Mouse (Mus musculus): Measurements from ENCODE around the gene Cyp21a1.
A peak's percentile ranks its signal among the peaks of the same experiment; 100 is the strongest.
"Not testable (repeated sequence)": the region's sequence is repeated elsewhere in the genome, so short reads cannot be mapped to it uniquely, and the experiment has no call there.

The Cyp21a1 gene

DNA sequence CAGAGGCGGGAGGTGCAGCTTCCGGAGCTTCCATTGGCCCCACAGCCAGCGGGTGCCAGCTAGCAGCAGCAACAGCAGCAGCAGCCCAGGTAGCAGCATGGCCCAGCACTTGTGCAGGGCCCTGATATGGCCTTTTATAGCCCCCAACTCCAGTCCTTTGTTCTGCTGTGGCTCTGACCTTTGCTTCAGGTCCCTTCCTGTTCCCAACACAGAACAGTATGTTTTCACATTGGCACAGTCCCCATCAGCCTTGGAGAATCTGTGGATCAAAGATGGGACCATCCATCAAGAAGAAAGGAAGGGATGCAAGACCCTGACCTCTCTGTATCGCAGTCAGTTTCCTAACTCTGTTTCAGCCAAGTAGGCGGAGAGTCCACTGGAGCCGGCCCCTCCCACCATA, at the start of gene Cyp21a1:
Cyp21a1 (minus strand) TSS at position 261 of the 400 bp plus-strand sequence.
- not testable (repeated sequence) for DNase-seq (ENCODE audit: low spot score)

DNA sequence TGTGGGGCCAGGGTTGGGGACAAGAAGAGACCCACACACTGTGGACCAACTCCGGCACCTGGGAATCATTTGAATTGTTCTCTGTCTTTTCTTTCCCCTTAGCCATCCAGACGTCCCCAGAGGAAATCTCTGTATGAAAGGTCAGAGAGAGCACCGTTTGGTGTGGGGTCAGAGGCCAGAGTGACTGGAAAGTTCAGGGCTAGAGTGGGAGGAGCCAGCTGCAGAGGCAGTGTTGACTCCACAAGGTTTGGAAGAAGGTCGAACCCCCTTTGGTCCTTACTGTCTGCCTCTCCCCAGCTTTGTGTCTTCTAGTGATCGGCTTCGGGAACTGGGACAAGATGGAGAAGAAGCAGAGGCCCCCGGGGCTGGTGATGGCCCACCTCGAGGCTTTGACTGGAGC, 49.1 kb upstream of the Cyp21a1 start:
- DNase-seq (ENCODE audit: low spot score), result no peak

DNA sequence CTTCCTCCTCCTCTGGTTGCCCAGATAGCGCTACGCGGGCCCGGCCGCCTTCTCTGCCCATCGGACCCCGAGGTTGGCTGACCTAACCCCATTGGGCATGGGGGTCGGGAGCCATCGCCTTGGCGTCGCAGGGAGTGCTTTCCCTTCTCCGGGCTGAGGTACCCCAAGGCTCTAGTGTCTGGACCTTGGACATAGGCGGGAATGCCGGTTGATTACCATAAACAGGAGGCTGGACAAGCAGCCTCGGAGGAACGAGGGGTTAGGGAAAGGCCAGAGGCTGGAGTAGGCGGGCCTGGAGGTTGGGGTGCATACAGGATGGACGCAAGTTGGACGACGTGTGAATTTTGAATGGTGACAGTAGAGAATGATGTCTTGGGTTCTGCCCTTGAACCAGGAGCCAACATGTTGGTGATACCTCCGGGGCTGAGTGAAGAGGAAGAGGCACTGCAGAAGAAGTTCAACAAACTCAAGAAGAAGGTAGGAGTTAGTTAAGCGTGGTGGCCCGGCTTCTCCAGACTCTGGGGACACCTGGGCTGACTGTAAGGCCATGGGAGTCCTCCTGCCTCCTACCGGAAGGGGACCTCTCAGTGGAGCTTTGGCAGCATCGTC, 46.3 kb upstream of the Cyp21a1 start:
- DNase-seq (ENCODE audit: low spot score), result no peak

DNA sequence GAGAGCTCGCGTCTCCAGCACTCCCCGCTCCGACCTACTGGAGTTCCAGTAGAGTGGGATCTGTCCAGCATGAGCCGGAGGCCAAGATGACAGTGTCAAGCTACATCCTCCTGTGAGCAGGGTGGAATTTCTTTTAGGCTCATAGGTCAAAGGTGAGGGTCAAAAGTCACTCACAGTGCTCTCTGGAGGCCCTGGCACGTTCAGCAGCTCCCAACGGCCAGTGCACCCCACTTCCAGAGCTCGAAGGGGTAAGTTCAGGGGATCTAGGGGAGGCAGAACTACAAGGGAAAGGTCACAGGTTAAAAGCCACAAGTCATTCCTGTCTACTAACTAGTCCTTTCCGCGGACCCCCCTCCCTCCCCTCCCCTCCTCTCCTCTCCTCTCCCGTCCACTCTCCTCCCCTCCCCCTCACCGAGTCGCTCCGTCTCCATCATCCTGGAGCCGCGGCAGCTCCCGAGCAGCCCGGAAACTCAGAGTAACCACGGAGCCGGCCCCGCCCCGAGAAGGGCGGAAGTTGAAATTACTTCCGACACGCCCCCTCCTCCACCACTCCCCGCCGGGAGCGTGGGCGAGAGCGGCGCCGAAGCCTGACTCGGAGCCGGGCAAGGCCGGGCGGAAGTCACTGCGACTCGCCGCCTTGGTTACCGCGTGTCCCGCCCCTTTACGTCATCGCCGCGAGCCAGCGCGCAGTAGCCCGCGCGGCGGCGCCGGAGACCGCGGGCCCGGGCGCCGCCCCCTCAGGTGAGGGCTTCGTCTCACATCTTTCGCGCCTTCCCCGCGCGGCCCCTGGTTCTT, 45.6 kb upstream of the Cyp21a1 start, which contains the start of the genes Skiv2l and Nelfe:
Skiv2l (minus strand) TSS at position 489 of the 795 bp plus-strand sequence.
Nelfe (plus strand) TSS at position 670 of the 795 bp plus-strand sequence.
- DNase-seq (ENCODE audit: low spot score), result peak; percentile 97

DNA sequence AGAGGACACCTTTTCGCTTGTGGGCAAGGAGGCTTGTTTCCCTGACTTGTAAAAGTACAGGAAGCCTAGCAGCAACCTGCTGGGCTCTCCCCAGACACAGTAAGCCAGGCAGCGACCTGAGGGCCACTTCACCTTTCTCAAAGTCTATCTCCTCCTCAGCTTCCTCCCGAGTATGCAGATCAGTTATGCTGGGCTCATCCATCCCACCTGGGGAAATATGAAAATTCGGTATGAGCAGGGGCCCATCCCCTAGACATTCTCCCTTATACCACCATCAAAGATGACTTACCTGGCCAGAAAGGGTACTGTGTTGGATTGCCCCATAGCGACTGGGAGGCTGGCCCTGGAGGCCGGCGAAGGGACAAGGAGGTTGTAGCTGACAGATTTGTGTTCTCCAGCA, 43.3 kb upstream of the Cyp21a1 start:
- no peak for DNase-seq (ENCODE audit: low spot score)

DNA sequence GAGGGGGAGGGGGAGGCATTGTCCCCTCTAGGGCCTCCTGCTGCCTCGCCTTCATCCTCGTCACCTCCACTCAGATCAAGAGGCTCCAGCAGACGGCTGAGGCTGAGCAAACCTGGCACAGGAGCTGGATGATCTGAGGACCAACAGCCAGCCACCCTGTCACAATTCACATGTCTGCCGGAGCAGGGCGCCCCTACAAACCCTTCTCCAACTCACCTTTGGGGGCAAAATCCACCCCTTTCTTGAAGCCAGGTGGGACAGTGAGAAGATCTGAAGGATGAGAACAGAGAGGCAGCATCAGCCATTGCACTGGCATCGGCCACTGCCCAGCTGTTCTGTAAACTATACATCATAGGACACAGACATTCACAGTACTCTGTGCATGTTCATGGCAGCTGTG, 42.8 kb upstream of the Cyp21a1 start:
- DNase-seq (ENCODE audit: low spot score), result no peak

DNA sequence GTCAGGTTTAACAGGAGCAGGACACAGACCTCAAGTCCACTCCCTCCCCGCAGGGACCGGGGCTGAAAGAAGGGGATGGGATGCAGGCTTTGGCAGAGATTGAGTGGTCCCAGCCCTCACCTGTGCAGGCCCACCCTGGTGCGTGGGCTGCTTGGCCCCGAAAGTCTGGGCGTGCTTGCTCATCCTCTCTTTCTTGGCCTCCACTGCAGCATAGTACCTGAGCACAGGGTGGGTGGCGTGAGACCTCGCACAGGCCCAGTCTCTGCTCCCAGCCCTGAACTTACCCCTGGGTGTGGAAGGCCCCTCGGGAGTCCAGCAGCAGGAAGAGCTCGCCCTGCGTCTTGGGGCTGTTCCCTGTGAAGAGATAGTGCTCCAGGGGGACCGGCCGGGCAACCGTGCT, 40.5 kb upstream of the Cyp21a1 start:
- no peak for DNase-seq (ENCODE audit: low spot score)

DNA sequence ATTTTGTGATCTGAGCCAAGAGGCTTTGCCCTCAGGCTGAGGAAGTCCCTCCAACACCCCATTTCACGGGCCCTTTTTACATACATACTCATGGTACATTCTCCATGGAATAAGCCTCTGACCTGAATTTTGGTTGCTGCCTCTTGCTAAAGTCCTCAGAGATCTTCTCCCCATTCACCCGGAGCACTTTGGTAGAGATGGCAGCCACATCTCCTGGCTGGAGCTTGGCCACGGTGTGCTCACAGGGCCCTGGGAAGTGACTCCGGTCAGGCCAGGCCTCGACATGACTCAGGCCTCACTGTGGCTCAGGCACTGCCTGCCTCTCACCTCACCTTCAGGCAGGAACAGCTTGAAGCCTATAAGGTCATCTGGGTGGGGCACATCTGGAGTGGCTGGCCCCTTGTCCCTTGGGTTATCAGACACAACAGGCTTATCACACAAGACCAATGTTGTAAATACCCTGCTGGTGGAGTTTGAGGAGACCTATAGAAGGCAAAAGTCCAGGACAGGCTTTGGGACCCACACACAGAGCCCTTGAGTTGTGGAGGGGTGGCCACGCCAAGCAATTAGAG, 36.5 kb upstream of the Cyp21a1 start:
- no peak for DNase-seq (ENCODE audit: low spot score)

DNA sequence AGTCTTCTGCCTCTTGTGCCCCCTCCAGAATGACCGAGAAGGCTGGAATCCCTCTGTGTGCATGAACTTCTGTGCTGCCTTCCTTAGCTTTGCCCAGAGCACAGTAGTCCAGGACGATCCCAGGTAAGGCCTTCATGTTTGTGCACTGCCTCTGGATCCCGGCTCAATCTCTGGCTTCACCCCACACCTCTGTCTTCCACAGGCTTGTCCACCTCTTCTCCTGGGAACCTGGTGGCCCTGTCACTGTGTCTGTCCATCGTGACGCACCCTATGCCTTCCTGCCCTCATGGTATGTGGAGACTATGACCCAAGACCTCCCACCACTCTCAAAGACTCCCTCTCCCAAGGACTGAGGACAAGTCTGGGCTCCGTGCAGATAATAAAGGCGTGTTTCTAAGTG, 34.4 kb upstream of the Cyp21a1 start:
- no peak for DNase-seq (ENCODE audit: low spot score)

DNA sequence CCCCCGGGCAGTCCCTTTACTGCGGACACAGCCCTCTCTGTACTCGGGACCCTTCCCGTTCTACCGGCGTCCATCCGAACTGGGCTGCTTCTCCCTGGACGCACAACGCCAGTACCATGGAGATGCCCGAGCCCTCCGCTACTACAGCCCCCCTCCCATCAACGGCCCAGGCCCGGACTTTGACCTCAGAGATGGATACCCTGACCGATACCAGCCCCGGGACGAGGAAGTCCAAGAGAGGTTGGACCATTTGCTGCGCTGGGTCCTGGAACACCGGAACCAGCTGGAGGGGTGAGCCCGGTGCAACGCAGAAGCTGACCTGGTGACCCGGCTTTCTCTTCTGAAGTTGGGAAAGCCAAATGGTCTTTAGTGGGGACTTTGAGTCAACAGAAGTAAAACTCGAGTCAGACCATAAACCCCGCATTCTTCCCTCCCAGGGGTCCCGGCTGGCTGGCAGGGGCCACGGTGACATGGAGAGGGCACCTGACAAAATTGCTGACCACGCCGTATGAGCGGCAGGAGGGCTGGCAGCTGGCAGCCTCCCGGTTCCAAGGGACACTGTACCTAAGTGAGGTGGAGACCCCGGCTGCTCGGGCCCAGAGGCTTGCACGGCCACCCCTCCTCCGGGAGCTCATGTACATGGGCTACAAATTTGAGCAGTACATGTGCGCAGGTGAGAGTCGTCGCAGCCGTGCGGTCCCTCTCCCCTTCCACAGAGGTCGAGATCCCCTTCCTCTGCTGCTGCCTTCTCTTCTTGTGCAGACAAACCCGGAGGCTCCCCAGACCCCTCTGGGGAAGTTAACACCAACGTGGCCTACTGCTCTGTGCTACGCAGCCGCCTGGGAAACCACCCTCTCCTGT, 33.3 kb upstream of the Cyp21a1 start:
- DNase-seq (ENCODE audit: low spot score), result no peak

DNA sequence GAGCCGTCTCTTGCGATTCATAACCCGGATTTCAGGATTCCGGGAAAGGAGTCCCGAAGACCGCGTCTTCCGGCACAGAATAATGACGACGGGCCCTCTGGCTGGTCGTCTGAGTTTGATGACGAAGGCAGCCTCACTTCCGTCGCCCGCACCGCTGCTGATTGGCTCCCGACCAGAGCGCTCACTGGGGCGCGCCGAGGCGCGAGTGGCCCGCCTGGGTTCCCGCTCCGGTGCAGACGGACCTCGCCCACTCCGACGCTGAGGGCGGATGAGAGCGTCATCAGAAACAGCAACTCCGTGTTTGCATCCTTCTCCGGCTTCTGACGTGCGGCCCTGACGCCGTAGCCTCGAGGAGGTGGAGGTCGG, 32.5 kb upstream of the Cyp21a1 start, which contains the start of the genes Stk19 and Dxo:
Stk19 (minus strand) TSS at position 90 of the 366 bp plus-strand sequence.
Dxo (plus strand) TSS at position 164 of the 366 bp plus-strand sequence.
- peak; percentile 93 for DNase-seq (ENCODE audit: low spot score)

DNA sequence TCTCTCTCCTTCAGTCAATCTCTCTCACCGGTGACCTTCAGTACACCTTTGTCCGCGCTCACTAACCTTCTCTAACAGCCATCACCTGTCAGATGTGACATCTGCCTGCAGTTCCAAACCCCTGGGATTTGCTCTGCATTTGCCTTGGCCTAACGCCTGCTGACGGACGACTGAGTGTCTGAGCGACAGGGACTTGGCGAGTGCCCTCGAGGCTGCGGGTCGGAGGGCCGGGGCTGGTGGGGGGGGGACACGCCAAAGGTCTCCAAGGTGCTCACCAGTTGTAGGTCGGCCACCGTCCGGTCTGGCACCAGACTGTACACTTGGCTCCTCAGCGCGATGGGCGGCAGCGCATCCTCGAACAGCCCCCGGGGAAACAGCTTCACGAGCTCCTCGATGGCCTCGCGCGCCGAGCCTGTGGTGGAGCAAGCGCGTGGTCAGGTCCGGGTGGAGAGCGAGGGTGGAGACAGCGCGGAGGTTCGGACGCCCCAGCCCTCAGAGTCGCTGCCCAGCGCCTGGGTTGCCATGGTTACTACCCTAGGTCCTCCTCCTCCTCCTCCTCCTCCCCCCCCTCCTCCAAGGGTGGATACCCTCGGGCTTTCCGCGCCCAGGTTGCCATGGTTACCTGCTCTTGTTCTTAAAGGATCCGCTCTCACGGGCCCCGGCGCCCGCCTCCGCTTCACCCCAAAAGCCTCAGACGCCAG, 31.9 kb upstream of the Cyp21a1 start:
- no peak for DNase-seq (ENCODE audit: low spot score)

DNA sequence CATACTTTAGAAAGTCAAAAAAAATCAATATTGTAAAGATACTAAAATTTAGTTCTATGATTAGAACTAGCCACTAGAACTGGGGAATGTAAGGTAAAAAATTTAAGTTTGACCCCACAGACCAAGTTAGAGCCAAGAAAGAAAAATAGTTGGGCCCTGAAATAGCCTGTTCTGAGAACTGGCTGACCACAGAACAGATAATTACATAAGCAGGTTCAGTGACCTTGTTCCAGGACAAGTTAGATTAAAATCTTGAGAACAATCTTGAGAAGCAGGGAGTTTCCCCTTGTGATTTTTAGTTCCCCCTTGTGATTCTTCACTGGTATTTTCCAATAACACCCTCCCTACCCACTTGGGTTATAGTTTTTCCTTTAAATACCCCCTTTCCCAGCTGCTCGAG, 26.4 kb upstream of the Cyp21a1 start:
- not testable (repeated sequence) for DNase-seq (ENCODE audit: low spot score)

DNA sequence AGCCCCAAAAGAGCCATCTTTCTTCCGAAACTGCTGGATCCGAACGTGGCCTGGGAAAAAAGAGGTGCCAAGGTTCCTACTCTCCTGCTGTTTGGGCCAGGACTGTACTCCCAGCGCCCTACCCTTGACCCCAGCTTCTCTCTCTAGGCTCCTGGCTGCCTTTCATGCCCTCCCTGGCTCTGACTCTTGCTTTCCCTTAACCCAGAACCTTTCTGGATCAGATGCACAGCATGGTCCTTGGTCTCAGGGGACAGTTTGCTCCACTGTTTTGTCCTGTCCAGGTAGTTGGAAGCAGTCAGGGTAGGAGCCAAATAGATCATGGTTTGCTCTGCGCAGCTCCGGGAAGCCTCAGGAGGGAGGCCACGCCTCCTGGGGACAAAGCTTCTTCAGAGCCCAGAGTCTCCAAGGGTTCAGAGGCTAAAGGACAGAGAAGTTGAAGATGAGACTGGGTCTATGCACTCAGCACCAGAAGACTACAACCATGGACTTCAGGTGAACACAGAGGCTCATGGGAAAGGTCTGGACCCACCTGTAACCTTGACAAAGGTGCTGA, 10.5 kb upstream of the Cyp21a1 start:
- no peak for DNase-seq (ENCODE audit: low spot score)

DNA sequence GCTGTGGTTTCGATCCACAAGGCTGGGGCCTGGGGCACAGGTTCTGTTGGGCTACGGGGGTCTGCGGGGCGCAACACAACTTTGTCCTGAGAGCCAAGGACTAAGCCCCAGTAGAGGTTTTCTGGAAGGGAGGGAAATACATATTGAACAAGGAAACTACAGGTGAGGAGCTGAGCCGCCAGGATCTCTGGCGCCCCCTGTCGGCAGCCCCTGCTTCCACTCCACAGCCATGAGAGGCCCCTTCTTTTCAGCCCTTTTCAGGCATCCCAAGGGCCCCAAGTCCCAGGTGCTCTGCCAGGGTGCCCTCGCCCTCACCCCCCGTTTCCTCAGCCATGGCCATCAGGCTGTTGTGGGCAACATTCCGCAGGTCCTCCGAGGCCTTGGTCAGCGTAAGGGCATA, 9.4 kb upstream of the Cyp21a1 start:
- peak; percentile 32 for DNase-seq (ENCODE audit: low spot score)

DNA sequence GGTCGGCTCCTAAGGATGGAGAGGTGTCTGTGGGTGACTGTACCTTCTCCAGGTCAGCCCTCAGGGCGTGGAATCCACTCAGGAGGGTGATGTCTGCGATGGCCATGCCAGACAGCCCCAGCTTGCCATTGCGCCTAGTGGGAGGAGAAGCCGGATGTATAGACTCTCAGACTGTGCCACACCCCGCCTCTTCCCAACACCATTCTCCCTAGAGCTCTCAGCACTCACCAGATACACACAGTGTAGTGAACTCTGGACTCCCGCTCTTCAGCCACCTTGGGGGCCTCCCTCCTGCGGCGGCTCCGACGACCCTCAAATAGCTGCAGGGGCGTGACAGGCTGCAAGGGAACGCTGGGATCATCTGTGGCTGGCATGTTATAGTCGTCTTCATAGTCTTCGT, 6.9 kb upstream of the Cyp21a1 start:
- DNase-seq (ENCODE audit: low spot score), result no peak

DNA sequence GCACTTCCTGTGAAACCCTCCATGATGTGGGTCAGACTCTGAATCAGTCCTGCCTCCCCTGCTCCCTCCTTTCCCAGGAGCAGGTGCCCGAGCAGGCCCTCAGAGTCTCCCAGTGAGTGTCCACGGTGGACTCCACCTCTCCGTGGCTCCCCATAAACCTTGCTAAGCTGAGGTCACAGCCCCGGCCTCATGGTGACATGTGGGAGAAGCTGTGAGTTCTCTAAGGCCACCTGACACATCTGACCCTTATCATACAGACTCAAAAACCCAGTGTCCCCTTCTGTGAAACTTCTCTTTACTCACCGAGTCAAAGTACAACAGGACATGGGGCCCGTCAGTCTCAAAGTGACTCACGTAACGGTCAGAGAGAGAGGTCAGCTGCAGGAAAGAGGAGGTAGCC, 6.5 kb upstream of the Cyp21a1 start:
- DNase-seq (ENCODE audit: low spot score), result not testable (repeated sequence)

DNA sequence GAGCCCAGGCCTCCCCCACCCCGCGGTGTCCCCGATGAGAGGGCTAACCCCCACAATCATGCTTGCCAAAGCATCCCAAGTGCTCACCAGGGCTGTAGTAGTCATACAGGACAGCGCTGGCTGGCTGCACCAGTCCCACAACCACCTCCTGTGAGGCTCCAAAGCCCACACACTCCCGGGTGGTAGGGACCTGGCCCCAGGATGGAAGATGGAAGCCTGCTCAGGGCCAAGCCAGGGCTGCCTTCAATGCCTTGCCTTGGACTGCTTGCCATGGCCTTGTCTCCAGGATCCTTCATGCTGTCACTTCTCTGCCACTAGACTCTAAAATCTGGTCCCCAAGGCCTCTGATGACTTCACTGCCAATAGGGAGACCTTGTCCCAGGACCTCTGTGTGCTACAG, 6.0 kb upstream of the Cyp21a1 start:
- not testable (repeated sequence) for DNase-seq (ENCODE audit: low spot score)

DNA sequence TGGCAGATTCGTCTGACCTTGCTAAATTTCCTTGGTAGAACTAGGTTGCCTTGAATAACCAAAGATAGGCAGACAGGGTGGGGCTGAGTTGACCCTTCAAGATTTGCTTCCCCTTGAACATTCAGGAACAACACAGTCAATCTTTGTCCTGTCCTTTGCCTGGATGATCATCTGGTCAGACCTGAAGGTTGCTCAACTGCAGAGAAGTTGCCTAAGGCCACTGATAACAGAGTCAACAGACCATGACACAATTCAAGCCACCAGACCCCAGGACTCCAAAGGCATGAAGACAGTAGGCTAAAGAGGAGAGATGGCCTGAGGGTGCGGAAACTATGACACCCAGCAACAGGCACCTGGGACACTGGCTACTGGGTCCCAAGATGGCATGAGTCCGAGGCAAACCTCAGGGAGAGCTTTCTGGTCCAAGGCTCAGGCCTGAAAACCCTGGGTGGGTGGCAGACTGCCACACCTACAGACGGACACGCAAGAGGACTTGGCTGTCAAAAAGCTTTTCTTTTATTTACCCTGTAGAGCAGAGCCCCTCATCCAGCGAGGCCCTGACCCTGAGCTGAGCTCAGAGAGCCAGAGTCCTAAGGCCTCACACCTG, 4.3 kb upstream of the Cyp21a1 start:
- DNase-seq (ENCODE audit: low spot score), result no peak

DNA sequence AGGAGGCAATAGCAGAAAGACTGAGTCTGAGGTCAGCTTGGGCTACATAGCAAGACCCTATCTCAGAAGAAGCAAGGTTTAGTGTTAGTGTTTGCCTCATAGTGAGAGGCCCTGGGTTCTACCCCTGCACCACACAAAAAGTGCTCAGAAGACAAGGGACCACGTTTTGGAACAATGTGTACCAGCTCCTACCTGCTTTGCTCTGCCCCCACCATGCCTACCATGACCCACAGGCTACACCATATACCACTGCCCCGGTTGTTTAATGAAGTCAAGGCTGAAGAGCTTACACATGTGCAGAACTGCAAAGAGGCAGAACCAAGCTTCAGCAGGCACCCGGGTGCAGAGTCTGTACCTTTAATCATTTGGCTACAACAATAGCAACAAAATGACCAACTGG, 2.8 kb upstream of the Cyp21a1 start:
- DNase-seq (ENCODE audit: low spot score), result no peak
